Mouse (Mus musculus) layer of hippocampus, adult 8-10 months (tissue): ENCODE data around the gene Mrpl51. TPM values are rescaled to one million over a fixed set of nuclear protein-coding genes. Genes with fewer than 3 reads are reported as not detected.

Experiments used
- DNase-seq, 2 experiments: peaks; one replicate each; pipeline ENCODE4 v3.0.0; 2022; ENCODE audit warnings: low spot score in 2 of 2
- total RNA-seq, 4 experiments: library from RNA; stranded (reverse); gene quantifications; 2 replicates each; pipeline ENCODE4 v1.2.4; 2022

Mrpl51 gene
- total RNA-seq = 10 to 100 TPM; 63.7 to 67.8 (median 64.6) TPM

- DNase-seq = peak; percentile 96 to 97
These were observed at the start of gene Mrpl51, which contains the start of gene Ncapd2 for GRCm38 (mm10) chr6:125191332-125192015. TSS of gene Mrpl51 (plus strand) at chr6:125191801. TSS of gene Ncapd2 (minus strand) at chr6:125191701.

GRCm38 (mm10) chr6:125142436-125142835, 49.2 kb upstream of the Mrpl51 start:
- no peak for DNase-seq

DNA sequence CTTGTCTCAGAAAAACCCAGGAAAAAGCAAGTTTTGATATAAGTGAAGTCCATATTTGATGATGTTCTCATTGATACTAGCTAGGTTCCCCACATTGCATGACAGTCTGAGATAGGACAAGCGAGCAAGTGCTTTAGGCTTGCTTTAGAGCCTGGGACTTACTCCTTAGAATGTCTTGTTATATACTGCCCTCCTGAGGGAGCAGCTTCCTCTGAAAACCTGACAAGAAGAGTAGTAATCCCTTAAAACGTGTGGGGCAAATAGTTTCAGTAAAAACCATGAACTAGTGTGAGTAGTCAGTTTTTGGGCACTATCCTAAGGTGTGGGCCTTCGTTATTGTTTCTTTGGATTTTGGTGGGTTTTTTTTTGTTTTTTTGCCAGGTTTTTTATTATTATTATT, 48.5 kb upstream of the Mrpl51 start:
- DNase-seq = no peak

- DNase-seq = no peak
These were observed 47.7 kb upstream of the Mrpl51 start for GRCm38 (mm10) chr6:125143904-125144303.

DNA sequence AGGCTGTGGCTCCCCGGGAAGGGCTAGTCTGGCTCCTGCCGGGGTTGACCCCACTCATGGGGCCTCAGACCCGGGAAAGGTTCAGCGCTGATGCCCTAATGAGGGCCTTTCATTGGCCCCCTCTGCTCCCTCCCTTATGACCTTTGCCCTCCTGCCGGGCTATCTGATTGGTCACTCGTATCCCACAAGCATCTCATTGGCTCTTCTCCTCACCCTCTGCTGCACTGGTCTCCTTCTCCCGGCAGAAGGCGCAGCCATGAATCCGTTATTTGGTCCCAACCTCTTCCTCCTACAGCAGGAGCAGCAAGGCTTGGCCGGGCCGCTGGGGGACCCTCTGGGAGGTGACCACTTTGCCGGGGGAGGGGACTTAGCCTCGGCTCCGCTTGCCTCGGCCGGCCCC, 46.6 kb upstream of the Mrpl51 start, which contains the start of gene Iffo1:
Iffo1 (plus strand) TSS at position 241 of the 400 bp plus-strand sequence.
- DNase-seq = peak; percentile 93 to 96

DNA sequence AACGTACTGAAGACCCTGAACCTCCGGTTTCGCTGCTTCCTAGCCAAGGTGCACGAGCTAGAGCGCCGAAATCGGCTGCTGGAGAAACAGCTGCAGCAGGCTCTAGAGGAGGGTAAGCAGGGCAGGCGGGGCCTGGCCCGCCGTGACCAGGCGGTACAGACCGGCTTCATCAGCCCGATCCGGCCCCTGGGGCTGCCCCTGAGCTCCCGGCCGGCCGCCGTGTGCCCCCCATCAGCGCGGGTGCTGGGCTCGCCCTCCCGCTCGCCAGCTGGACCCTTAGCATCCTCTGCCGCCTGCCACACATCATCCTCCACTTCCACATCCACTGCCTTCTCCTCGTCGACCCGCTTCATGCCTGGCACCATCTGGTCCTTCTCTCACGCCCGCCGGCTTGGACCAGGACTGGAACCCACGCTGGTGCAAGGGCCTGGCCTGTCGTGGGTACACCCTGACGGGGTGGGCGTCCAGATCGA, 46.1 kb upstream of the Mrpl51 start:
- DNase-seq = no peak

GRCm38 (mm10) chr6:125146148-125146547, 45.5 kb upstream of the Mrpl51 start:
- no peak for DNase-seq

DNA sequence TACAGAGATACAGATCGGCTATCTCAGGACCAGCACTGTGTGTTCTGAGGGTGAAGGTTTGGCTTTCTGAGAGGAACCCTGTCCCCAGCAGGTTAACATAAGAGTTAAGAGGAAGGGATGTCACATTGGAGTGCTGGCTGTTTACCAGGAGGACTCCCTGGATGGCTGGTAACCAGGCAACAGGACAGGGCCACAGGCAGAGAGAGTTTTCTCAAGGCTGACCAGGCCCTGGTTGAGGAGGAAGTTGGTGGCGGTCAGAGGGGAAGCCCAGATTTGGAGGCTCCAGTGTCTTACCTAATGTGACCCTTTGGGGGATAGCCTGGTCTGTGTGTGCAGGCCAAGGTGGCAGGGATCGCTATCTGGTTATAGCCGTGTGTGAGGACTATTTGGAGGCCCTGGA, 44.8 kb upstream of the Mrpl51 start:
- no peak for DNase-seq

GRCm38 (mm10) chr6:125147329-125147728, 44.3 kb upstream of the Mrpl51 start:
- DNase-seq = no peak

GRCm38 (mm10) chr6:125148251-125148925, 43.2 kb upstream of the Mrpl51 start:
- DNase-seq = no peak

DNA sequence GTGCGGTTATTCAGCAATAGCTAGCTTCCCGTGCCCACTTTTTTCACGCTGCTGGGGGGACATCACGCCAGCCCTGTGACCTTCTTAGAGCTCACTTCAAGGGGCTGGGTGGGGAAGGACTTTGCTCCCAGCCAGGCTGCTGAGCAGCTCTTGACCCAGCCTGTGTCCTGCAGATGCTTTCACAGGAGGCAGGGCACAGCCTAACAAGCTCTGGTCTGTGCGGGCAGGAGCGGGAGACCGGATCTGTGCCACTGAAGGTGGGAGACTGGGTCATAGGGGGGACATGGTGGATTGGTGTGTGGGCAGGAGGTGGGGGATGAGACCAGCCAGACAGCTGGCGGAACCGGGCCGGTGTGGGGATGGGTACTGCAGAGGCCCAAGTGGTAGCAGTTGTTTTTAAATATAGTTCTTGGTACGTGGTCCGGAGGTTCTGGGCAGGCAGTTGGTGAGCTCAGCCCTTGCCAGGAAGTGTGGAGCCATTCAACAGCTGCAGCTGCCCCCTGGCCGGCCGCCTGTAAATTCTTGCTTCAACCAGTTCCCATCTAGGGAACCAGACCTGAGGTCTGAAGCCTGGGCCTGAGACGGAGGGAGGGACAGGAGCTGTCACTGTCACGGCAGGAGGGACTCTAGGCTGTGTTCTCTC, 42.6 kb upstream of the Mrpl51 start:
- no peak for DNase-seq

- no peak for DNase-seq
These were observed 42.0 kb upstream of the Mrpl51 start for GRCm38 (mm10) chr6:125149569-125149950.

DNA sequence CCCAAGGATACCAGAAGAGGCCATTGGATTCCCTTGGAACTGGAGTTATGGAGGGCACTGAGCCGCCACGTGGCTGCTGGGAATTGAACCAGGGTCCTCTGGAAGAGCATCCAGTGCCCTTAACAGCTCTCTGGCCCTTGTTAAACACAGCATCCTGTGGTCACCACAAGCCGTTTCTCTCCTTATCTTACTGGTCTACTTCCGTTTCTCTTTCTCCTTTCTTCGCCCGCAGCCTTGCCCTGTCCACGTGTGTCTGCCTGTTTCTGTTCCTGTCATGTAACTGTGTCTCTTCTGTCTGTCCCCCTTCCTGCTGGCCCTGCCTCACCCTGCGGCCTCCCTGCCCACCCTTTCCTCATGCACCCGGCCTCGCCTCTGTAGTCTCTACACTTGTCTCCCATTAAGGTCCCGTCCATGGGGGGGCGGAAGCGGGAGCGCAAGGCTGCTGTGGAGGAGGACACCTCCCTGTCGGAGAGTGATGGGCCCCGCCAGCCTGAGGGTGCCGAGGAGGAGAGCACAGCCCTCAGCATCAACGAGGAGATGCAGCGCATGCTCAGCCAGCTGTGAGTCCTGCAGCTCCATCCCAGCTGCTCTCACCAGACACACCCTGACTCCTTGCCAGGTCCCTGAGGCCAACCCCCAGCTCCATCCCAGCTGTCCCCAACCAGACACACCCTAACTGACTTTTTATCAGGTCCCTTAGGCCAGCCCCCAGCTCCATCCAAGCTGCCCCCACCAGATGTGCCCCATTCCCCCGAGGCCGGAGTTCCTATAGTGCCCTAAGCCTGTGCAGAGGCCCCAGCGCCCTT, 39.2 kb upstream of the Mrpl51 start:
- no peak for DNase-seq

DNA sequence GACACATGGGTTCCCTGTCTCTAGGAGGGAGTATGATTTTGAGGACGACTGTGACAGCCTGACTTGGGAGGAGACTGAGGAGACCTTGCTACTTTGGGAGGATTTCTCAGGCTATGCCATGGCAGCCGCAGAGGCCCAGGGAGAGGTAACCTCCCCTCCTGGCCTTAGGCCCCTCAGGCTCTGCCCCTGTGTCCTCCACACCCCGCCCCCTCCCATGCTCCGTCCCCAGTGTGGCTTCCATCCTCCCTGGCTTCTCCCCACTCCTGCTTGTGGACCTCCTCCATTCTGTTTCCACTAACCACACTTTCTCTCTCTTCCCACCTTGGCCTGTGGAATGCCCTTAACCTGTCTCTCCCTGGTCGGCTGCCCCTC, 38.6 kb upstream of the Mrpl51 start:
- DNase-seq = no peak

- DNase-seq = no peak
These were observed 37.9 kb upstream of the Mrpl51 start for GRCm38 (mm10) chr6:125153682-125154081.

- DNase-seq = no peak
These were observed 37.1 kb upstream of the Mrpl51 start for GRCm38 (mm10) chr6:125154550-125154949.

GRCm38 (mm10) chr6:125155262-125155661, 36.3 kb upstream of the Mrpl51 start:
- DNase-seq = no peak

GRCm38 (mm10) chr6:125156491-125156890, 35.1 kb upstream of the Mrpl51 start:
- DNase-seq = no peak

- DNase-seq = no peak
These were observed 34.5 kb upstream of the Mrpl51 start for GRCm38 (mm10) chr6:125156903-125157614.

DNA sequence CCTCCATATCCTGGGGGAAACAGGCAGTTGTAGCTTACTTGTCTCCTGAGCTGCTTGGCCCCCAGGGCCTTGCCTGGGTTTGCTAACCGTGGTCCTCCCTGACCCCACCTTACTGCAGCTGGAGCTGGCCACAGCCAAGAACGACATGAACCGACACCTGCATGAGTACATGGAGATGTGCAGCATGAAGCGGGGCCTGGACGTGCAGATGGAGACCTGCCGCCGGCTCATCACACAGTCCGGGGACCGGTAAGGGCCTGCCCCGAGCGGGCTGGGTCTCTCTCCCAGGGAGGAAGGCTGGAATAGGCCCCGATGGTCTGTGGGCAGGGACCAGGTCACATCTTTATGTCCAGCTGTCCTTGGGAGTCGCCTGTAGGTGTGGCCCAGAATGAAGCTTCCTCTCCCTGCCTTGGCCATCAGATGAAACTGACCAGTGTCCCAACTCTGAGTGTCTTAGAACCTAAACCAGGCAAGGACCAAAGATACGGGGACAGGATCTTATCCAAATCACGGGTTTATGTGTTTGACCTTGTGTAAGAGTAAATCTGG, 32.6 kb upstream of the Mrpl51 start:
- DNase-seq = no peak
